Mouse (Mus musculus) bone marrow, adult 2 months (tissue): ENCODE results near the gene Bcl2l12.

Source experiments
- CTCF ChIP-seq: fragments of 200-500 bp; IDR thresholded peaks from 2 replicates; pipeline ENCODE4 v1.5.1; 2011; ENCODE audit warnings: low read length, control low read depth; ENCODE audit not compliant: control insufficient read depth, insufficient read depth
- POLR2A ChIP-seq: fragments of 200-500 bp; IDR thresholded peaks from 2 replicates; pipeline ENCODE4 v1.6.1; 2011; ENCODE audit warnings: low read depth, mild to moderate bottlenecking, control low read depth, low read length, borderline replicate concordance; ENCODE audit not compliant: control insufficient read depth

DNA sequence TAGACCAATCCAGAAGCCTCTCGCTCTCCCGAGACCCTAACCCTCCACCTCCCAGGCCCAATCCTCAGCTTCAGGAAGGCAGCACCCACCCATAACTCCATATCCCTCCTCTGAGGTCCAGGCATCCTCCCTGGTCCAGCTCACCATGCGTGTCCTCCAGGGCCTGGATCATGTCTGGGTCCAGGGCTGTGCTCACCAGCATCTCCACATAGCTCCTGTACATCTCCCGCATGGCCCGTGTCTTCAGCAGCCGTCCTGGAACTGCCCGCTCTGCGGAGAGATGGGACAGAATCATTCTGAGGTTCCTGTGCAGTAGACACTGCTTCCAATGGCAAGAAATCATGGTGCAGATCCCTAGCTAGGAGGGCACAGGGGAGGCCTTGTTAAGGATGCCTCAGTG lies 32.3 kb upstream of the Bcl2l12 start:
- TF ChIP-seq POLR2A, result no peak
- no peak for TF ChIP-seq CTCF
